In the genomic region with DNA sequence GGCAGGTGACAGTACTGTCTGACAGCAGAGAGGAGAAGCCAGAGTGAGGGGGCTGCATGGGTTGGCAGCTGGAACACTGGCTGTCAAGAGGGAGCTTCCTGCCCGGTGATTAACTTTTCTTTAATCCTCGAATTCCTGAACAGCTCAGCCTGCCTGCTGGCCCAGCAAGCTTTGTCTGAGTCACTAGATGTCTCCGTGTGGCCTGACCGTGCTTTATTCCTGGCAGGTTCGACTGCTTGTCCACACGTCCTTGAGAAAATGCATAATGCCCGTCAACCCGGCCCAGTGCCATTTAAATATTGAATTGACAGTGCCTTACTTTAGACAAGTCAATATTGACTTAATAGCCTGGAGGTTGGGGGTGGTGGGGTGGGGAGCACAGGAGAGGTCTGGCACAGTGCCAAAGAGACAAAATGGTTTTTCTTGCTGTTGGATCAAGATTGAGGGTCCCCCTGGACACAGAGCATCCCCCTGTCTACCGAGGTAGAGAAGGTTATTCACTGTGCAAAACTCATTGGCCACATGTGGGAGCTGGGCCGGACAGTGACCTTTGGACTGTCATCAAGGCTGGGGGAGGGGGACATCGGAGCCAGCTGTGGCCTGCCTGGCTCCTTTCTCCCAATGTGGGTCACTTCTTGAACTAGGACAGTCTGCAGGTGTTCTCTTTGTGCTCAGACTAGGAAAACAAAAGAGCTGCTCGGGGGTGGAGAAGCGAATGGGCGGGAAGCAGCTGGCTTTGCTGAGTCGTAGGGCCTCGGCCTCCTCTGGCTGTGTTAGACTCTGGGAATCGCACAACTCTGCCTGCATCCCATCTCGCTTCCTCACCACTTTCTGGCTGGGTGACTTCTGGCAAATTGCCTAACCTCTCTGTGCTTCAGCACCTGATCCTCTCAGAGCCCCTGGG, we compare ENCODE assay signal across 9 mouse cellular contexts. TPM values are rescaled to one million over a fixed set of nuclear protein-coding genes. Genes with fewer than 3 reads are reported as not detected.
DNase-seq lines count a peak whose midpoint lies in the region; ATAC-seq and TF ChIP-seq lines count a peak whose summit lies in the region.
"Had no signal": no experiment of that assay in that cellular context is flagged by ENCODE, and none has a peak within 500 bp of the region (broad histone marks: within the 10 kb centered on the region; RNA-seq: fewer than 3 reads in every experiment).

No protein-coding gene starts in this region.

- 11% methylated on average over 18 of the region's 18 CpGs for WGBS in embryonic facial prominence, embryonic 10.5 days
- 18% methylated on average over 18 of the region's 18 CpGs for WGBS in intestine, embryonic 15.5 days
- 12% methylated on average over 18 of the region's 18 CpGs for WGBS in lung, embryonic 16.5 days
- 10% methylated on average over 18 of the region's 18 CpGs for WGBS in stomach, postnatal 0 days

- peaks cover 42% of the 10 kb centered on the region for H3K27me3 ChIP-seq in embryonic facial prominence, embryonic 10.5 days (replicated peaks; ENCODE audit: low read depth, poor library complexity, severe bottlenecking)
- no peaks in the 10 kb centered on the region for H3K27me3 ChIP-seq in intestine, embryonic 15.5 days (replicated peaks)
- no peaks in the 10 kb centered on the region for H3K27me3 ChIP-seq in lung, embryonic 16.5 days (ENCODE audit: control insufficient read depth, insufficient read depth, low read depth, low read length)
- no peaks in the 10 kb centered on the region for H3K27me3 ChIP-seq in stomach, postnatal 0 days (ENCODE audit: control insufficient read depth, insufficient read depth, low read length)

- peaks cover 47% of the 10 kb centered on the region for H3K4me1 ChIP-seq in embryonic facial prominence, embryonic 10.5 days
- H3K4me1 ChIP-seq in intestine, embryonic 15.5 days (replicated peaks), result peaks cover 19% of the 10 kb centered on the region
- H3K4me1 ChIP-seq in lung, embryonic 16.5 days (replicated peaks; ENCODE audit: control insufficient read depth, insufficient read depth, low read length), result peaks cover 20% of the 10 kb centered on the region
- H3K4me1 ChIP-seq in stomach, postnatal 0 days (replicated peaks; ENCODE audit: control insufficient read depth, insufficient read depth), result peaks cover 7% of the 10 kb centered on the region; the same call in 1 of the 2 replicates

- no peak overlapping the region; the same call in 1 of the 2 replicates for H3K9ac ChIP-seq in intestine, embryonic 15.5 days
- H3K9ac ChIP-seq in lung, embryonic 16.5 days (ENCODE audit: low read length), result no peak overlapping the region
- no peak overlapping the region for H3K9ac ChIP-seq in stomach, postnatal 0 days (ENCODE audit: low read length)

- ATAC-seq in intestine, embryonic 15.5 days, result peak; percentile 52
- peak; percentile 50 for ATAC-seq in lung, embryonic 16.5 days (ENCODE audit: low read depth)
- peak; percentile 24 for ATAC-seq in stomach, postnatal 0 days (ENCODE audit: low FRiP score, low TSS enrichment)

- no peak overlapping the region for H3K4me3 ChIP-seq in embryonic facial prominence, embryonic 10.5 days
- no peak overlapping the region for H3K4me3 ChIP-seq in intestine, embryonic 15.5 days (replicated peaks)
- no peak overlapping the region for H3K4me3 ChIP-seq in lung, embryonic 16.5 days (ENCODE audit: low read length)
- H3K4me3 ChIP-seq in stomach, postnatal 0 days (ENCODE audit: low read depth, low read length), result no peak overlapping the region
- H3K4me3 ChIP-seq: left cerebral cortex, adult 2 months had no signal

- peak; percentile 18 for DNase-seq in right cerebral cortex, adult 18-20 months
- no peak for DNase-seq in right cerebral cortex, postnatal 36 days (ENCODE audit: low spot score in 2 of 2)
- peak; percentile 47 for DNase-seq in embryonic facial prominence, embryonic 10.5 days (ENCODE audit: low spot score)
- DNase-seq in stomach, postnatal 0 days (ENCODE audit: low spot score), result peak; percentile 68
- no peak for DNase-seq in testis, postnatal 14 days (ENCODE audit: low spot score)
- DNase-seq in thymus, adult 18-20 months, result no peak

- H3K4me2 ChIP-seq in intestine, embryonic 15.5 days (replicated peaks), result peak overlapping the region; percentile 12; the same call in 1 of the 2 replicates
- H3K4me2 ChIP-seq in lung, embryonic 16.5 days (ENCODE audit: low read depth, low read length), result 0 out of 2 replicates have a peak overlapping the region, but pooled peaks have one; percentile 8
- H3K4me2 ChIP-seq in stomach, postnatal 0 days (replicated peaks; ENCODE audit: low read depth), result peak overlapping the region; percentile 9; the same call in 1 of the 2 replicates

- no peak for TF ChIP-seq CTCF in stomach, postnatal 0 days (IDR thresholded peaks at IDR 0.05; ENCODE audit: low read depth)

- no peaks in the 10 kb centered on the region for H3K9me3 ChIP-seq in embryonic facial prominence, embryonic 10.5 days
- H3K9me3 ChIP-seq in intestine, embryonic 15.5 days, result no peaks in the 10 kb centered on the region
- H3K9me3 ChIP-seq in lung, embryonic 16.5 days (ENCODE audit: control insufficient read depth, low read length), result no peaks in the 10 kb centered on the region
- H3K9me3 ChIP-seq in stomach, postnatal 0 days (ENCODE audit: control insufficient read depth, low read length), result no peaks in the 10 kb centered on the region

- peak overlapping the region; percentile 70 for H3K27ac ChIP-seq in embryonic facial prominence, embryonic 10.5 days (replicated peaks)
- peak overlapping the region; percentile 25; the same call in 1 of the 2 replicates for H3K27ac ChIP-seq in intestine, embryonic 15.5 days
- peak overlapping the region; percentile 62 for H3K27ac ChIP-seq in lung, embryonic 16.5 days (ENCODE audit: low read length)
- H3K27ac ChIP-seq in stomach, postnatal 0 days (replicated peaks), result peak overlapping the region; percentile 5; the same call in 1 of the 2 replicates
- H3K27ac ChIP-seq: left cerebral cortex, adult 2 months had no signal

- no peak for TF ChIP-seq EP300 in stomach, postnatal 0 days (optimal IDR thresholded peaks at IDR 0.05)

- H3K36me3 ChIP-seq in embryonic facial prominence, embryonic 10.5 days (replicated peaks), result no peaks in the 10 kb centered on the region
- no peaks in the 10 kb centered on the region for H3K36me3 ChIP-seq in intestine, embryonic 15.5 days
- no peaks in the 10 kb centered on the region for H3K36me3 ChIP-seq in lung, embryonic 16.5 days (ENCODE audit: control insufficient read depth, insufficient read depth, low read length)
- H3K36me3 ChIP-seq in stomach, postnatal 0 days (ENCODE audit: control insufficient read depth, insufficient read depth, low read length), result no peaks in the 10 kb centered on the region

RNA-seq across cellular contexts. Expression of a gene that starts 30.3 kb away (rescaled TPM):
- polyA plus RNA-seq in embryonic facial prominence, embryonic 10.5 days (2016; fragmentation: Nextera tagmentation; extraction: Ambion mirVana), result 37.5 and 41.3 TPM in 2 replicates
- polyA plus RNA-seq in intestine, embryonic 15.5 days (2015; fragmentation: Nextera tagmentation; extraction: Ambion mirVana), result 40.5 and 41.5 TPM in 2 replicates
- polyA plus RNA-seq in lung, embryonic 16.5 days (2015; fragmentation: Nextera tagmentation; extraction: Ambion mirVana), result 70.0 and 71.8 TPM in 2 replicates
- 32.1 and 34.1 TPM in 2 replicates for polyA plus RNA-seq in stomach, postnatal 0 days (2015; fragmentation: Nextera tagmentation; extraction: Ambion mirVana)

Comparison
In these comparisons a context has a peak if more than half of its experiments do, and no peak if none do; other contexts are left out.
1. DNase-seq: peak in right cerebral cortex, adult 18-20 months (single experiment), embryonic facial prominence, embryonic 10.5 days (single experiment) and stomach, postnatal 0 days (single experiment); none in right cerebral cortex, postnatal 36 days (0 of 2), testis, postnatal 14 days (single experiment) and thymus, adult 18-20 months (0 of 2).
2. H3K27ac ChIP-seq: peak in every context shown above with its lines; median percentile 70 in embryonic facial prominence, embryonic 10.5 days; 62 in lung, embryonic 16.5 days; 25 in intestine, embryonic 15.5 days; 5 in stomach, postnatal 0 days.
3. Peak in every context shown above with its lines, with median percentiles within 50 percentile points of each other: ATAC-seq and H3K4me2 ChIP-seq.